ENCODE assay signal across 16 mouse cellular contexts in genomic region chr12:38854274-38854673, GRCm38 (mm10).
DNase-seq lines count a peak whose midpoint lies in the region; TF ChIP-seq lines count a peak whose summit lies in the region.
"Had no signal": no experiment of that assay in that cellular context is flagged by ENCODE, and none has a peak within 500 bp of the region (broad histone marks: within the 10 kb centered on the region; RNA-seq: fewer than 3 reads in every experiment).

No protein-coding gene starts in this region.

- no peak overlapping the region for H3K4me3 ChIP-seq in forebrain, embryonic 10.5 days
- H3K4me3 ChIP-seq in limb, embryonic 10.5 days = no peak overlapping the region
- no peak overlapping the region for H3K4me3 ChIP-seq in thymus, adult 2 months (ENCODE audit: control insufficient read depth, insufficient read depth, low read length)
- H3K4me3 ChIP-seq: midbrain, embryonic 13.5 days; neural tube, embryonic 12.5 days had no signal

- H3K9me3 ChIP-seq in forebrain, embryonic 10.5 days = no peaks in the 10 kb centered on the region
- no peaks in the 10 kb centered on the region for H3K9me3 ChIP-seq in limb, embryonic 10.5 days (replicated peaks)
- H3K9me3 ChIP-seq: midbrain, embryonic 13.5 days; neural tube, embryonic 12.5 days had no signal

- H3K36me3 ChIP-seq in forebrain, embryonic 10.5 days (replicated peaks) = peaks cover 7% of the 10 kb centered on the region
- no peaks in the 10 kb centered on the region for H3K36me3 ChIP-seq in limb, embryonic 10.5 days
- H3K36me3 ChIP-seq in thymus, adult 2 months (ENCODE audit: control insufficient read depth, insufficient read depth, low read length) = no peaks in the 10 kb centered on the region
- H3K36me3 ChIP-seq: midbrain, embryonic 13.5 days; neural tube, embryonic 12.5 days had no signal

- 16% methylated on average over 5 of the region's 5 CpGs for WGBS in forebrain, embryonic 10.5 days
- 34% methylated on average over 5 of the region's 5 CpGs for WGBS in limb, embryonic 10.5 days
- 88% methylated on average over 5 of the region's 5 CpGs for WGBS in thymus, adult 2 months

- peaks cover 23% of the 10 kb centered on the region for H3K4me1 ChIP-seq in forebrain, embryonic 10.5 days
- H3K4me1 ChIP-seq in limb, embryonic 10.5 days = peaks cover 19% of the 10 kb centered on the region
- H3K4me1 ChIP-seq in thymus, adult 2 months (replicated peaks; ENCODE audit: control insufficient read depth, insufficient read depth, low read length) = no peaks in the 10 kb centered on the region
- H3K4me1 ChIP-seq: midbrain, embryonic 13.5 days; neural tube, embryonic 12.5 days had no signal

- H3K27me3 ChIP-seq in forebrain, embryonic 10.5 days (ENCODE audit: poor library complexity, severe bottlenecking) = no peaks in the 10 kb centered on the region
- H3K27me3 ChIP-seq in limb, embryonic 10.5 days (ENCODE audit: low read depth, poor library complexity, severe bottlenecking) = no peaks in the 10 kb centered on the region
- H3K27me3 ChIP-seq in thymus, adult 2 months (ENCODE audit: control insufficient read depth, insufficient read depth, low read length) = no peaks in the 10 kb centered on the region
- H3K27me3 ChIP-seq: midbrain, embryonic 13.5 days; neural tube, embryonic 12.5 days had no signal

- peak overlapping the region; percentile 58 for H3K27ac ChIP-seq in forebrain, embryonic 10.5 days
- H3K27ac ChIP-seq in limb, embryonic 10.5 days = peak overlapping the region; percentile 14; the same call in 1 of the 2 replicates
- no peak overlapping the region for H3K27ac ChIP-seq in thymus, adult 2 months (ENCODE audit: control insufficient read depth, insufficient read depth, low read length)
- H3K27ac ChIP-seq: hindbrain, postnatal 0 days; midbrain, embryonic 13.5 days; neural tube, embryonic 12.5 days had no signal

- no peak for TF ChIP-seq POLR2A in thymus, adult 2 months (IDR thresholded peaks at IDR 0.05; ENCODE audit: control insufficient read depth, extremely low read depth, insufficient read depth, low read length, poor library complexity)

- no peak for TF ChIP-seq CTCF in thymus, adult 2 months (IDR thresholded peaks at IDR 0.05; ENCODE audit: borderline replicate concordance, control insufficient read depth, extremely low read depth, insufficient read depth, low read length, poor library complexity)

- peak; percentile 14 for DNase-seq in embryo, embryonic 11 days
- no peak for DNase-seq in embryo, embryonic 10.5 days (ENCODE audit: low spot score)
- peak; percentile 64 for DNase-seq in Muller cell, postnatal 12 days (ENCODE audit: inconsistent ontology term)
- no peak for DNase-seq in forebrain, embryonic 10.5 days (ENCODE audit: extremely low spot score, low spot score)
- no peak for DNase-seq in limb, embryonic 10.5 days (ENCODE audit: low spot score)
- no peak for DNase-seq in thymus, adult 2 months
- DNase-seq in adrenal gland, postnatal 14 days = no peak
- DNase-seq in cerebellum, postnatal 36 days = no peak
- DNase-seq: kidney, postnatal 10 days; layer of hippocampus, adult 9-11 months; liver; lung, adult 18-20 months; lung, postnatal 36 days had no signal

Comparison
In these comparisons a context has a peak if more than half of its experiments do, and no peak if none do; other contexts are left out.
1. DNase-seq: peak in embryo, embryonic 11 days (single experiment) and Muller cell, postnatal 12 days (single experiment); none in embryo, embryonic 10.5 days (single experiment), forebrain, embryonic 10.5 days (single experiment), limb, embryonic 10.5 days (single experiment), thymus, adult 2 months (single experiment), adrenal gland, postnatal 14 days (single experiment) and cerebellum, postnatal 36 days (0 of 2).